Mouse (Mus musculus): ENCODE results near the gene Ckb. TPM values are rescaled to one million over a fixed set of nuclear protein-coding genes. Genes with fewer than 3 reads are reported as not detected.
"Not testable (repeated sequence)": the region's sequence is repeated elsewhere in the genome, so short reads cannot be mapped to it uniquely, and the experiment has no call there.

The Ckb gene
- polyA plus RNA-seq, 1 experiment from 2014 or later = 1,830 TPM

DNA sequence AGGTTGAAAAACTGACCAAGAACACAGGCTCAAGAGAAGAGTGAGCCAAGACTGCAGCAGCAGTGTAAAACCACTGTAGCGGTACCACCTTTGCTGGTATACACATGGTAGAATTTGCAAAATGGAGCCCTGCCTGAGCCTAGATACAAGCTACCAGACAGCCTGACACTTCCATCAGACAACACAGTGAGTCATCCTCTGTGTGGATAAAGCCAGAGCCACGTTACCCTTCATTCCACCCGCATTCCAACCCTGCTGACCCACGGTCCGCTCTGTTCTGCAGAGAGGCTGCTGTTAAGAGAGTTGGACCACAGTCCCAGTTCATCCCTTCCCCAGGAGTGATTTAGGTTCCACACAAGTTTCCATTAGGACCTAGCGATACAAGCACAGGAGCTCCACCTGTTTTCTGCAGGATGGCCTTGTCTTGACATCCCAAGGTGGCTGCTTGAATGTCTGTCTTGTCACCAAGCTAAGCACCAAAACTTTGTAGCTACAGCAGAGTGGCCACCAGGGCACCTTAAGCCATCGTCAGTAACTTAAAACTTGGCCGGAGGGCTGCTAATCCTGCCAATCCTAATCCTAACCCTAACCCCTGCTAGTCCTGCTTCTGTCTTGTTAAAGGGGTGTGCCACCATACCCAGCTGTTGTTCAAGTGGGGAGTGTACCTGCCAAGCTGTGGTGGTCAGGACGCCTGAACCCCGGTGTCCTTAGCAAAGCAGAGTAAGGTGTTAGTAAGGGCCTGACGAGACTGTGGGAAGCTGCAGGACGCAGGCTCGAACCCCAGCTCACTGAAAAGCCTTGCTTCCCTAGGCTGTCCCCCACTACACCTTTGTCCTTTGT lies 6.9 kb downstream of the Ckb start:
- Histone ChIP-seq H3K36me3 (peaks cover 8% of the 10 kb centered on the region; the same call in 1 of the 2 replicates), H3K4me3 (no peak overlapping the region), H3K9me3 (no peaks in the 10 kb centered on the region), H3K27ac (replicated peaks) (no peak overlapping the region), H3K4me1 (replicated peaks) (peaks cover 24% of the 10 kb centered on the region), H3K9ac (no peak overlapping the region), H3K27me3 (no peaks in the 10 kb centered on the region), H3K4me2 (no peak overlapping the region)
- ATAC-seq (ENCODE audit: low FRiP score, low read depth) = no peak
- 84% methylated on average over 13 of the region's 13 CpGs for WGBS

DNA sequence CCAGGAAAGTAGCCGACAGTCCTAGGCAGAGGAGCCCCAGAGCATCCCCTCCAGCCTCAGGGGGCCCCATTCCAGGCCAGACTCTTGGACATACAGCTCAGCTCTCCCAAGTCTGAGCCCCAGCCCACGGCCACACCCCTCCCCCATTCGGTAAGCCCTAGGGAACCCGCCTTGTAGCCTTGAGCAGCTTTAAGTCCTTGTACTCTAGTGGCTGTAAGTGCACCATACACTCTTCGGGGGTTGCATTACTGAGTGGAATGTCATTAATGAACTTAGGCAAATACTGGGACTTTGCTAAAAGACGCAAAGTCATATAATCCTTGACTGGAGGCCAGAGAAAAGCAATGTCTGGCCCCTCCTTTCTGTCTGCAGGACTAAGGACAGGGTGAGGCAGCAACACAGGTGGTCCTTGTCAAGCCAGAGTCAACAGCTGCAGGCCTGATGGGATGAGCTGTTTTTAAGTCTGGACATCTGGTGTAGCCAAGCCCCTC lies 7.9 kb downstream of the Ckb start:
- no peak overlapping the region for H3K4me2 ChIP-seq
- peaks cover 14% of the 10 kb centered on the region for H3K4me1 ChIP-seq (replicated peaks)
- no peak overlapping the region for H3K9ac ChIP-seq
- WGBS = 54% methylated on average over 6 of the region's 6 CpGs
- H3K4me3 ChIP-seq = no peak overlapping the region
- no peak overlapping the region for H3K27ac ChIP-seq (replicated peaks)
- no peaks in the 10 kb centered on the region for H3K27me3 ChIP-seq
- no peak for ATAC-seq (ENCODE audit: low FRiP score, low read depth)
- H3K9me3 ChIP-seq = no peaks in the 10 kb centered on the region
- peaks cover 4% of the 10 kb centered on the region for H3K36me3 ChIP-seq

DNA sequence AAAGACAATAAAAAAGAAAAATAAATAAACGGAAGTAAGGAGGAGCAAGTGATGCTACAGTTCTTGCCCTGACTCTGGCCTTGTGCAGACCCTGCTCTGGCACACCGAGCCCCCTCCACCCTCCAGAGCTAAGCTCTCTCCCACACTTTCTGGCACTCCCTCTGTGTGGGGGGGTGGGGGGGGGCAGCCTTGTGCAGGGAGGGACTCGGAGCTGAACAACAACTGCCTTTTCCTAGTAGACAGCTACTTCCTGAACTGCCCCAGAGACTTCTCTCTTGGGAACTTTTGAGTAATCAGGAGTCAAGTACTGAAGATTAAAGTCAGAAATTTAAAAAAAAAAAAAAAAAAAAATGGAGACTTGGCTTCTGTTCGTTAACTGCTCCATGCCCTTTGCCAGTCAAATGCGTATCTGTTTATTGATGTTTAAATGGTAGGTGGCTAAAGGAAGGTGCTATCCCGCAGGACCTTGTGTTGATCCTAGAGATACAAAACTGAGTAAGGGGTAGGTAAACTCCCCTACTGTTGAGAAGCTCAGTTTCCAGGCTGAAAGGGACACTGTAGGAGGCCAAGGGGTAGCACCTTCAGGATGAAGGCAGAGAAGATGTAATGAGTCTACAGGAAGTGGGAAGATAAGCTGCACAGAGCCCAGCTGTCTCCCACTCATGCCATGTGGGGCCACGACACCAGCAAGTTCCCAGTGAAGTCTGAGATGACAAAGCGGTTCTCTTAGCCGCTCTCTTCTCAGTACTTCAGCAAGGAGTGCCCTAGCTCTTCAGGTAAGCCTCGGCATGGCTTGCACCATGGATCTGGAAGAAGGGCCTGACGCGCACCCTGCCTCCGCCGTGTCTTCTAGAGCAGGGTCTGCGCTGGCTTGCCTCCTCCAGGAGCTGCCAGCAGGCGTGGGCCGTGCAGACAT lies 8.7 kb downstream of the Ckb start:
- no peak overlapping the region for H3K4me2 ChIP-seq
- no peaks in the 10 kb centered on the region for H3K9me3 ChIP-seq
- H3K9ac ChIP-seq = no peak overlapping the region
- 79% methylated on average over 17 of the region's 17 CpGs for WGBS
- no peak for ATAC-seq (ENCODE audit: low FRiP score, low read depth)
- H3K27me3 ChIP-seq = no peaks in the 10 kb centered on the region
- H3K27ac ChIP-seq (replicated peaks) = no peak overlapping the region
- no peak overlapping the region for H3K4me3 ChIP-seq
- H3K36me3 ChIP-seq = peaks cover 4% of the 10 kb centered on the region; the same call in 1 of the 2 replicates
- H3K4me1 ChIP-seq (replicated peaks) = peaks cover 7% of the 10 kb centered on the region

DNA sequence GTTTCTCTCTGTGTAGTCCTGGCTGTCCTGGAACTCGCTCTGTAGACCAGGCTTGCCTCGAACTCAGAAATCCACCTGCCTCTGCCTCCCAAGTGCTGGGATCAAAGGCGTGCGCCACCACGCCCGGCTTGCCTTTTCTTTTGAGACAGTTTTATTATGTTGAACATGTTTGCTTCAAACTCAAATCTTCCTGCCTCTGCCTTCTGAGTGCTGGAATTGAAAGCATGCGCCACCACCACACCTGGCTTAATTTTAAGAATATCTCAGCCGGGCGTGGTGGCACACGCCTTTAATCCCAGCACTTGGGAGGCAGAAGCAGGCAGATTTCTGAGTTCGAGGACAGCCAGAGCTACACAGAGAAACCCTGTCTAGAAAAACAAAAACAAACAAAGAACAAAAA lies 10.6 kb downstream of the Ckb start:
- ATAC-seq (ENCODE audit: low FRiP score, low read depth); H3K4me2 ChIP-seq; H3K4me3 ChIP-seq; H3K27me3 ChIP-seq; H3K27ac ChIP-seq (replicated peaks); H3K9me3 ChIP-seq; H3K4me1 ChIP-seq (replicated peaks); H3K9ac ChIP-seq: not testable (repeated sequence)
- H3K36me3 ChIP-seq = peaks cover 18% of the 10 kb centered on the region
- 97% methylated on average over 11 of the region's 11 CpGs for WGBS

DNA sequence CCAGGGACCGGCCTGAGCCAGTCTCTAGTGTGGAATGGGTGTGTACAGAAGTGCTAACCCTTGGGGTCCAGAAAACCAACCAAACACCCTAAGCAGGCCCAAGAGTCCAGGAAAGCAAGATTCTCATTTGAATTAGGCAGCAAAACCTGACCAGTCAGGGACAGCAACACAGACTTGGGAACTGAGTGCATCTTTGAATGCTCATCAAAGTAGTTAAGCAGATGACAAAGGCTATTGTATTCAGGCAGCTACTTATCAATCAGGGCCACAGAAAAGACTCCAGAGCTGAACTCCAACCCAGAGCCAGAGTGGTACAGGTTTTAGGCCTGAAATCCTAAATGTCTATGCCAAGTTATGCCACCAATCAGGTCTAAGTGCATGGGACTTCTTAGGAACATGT lies 11.5 kb downstream of the Ckb start:
- H3K9me3 ChIP-seq = no peaks in the 10 kb centered on the region
- H3K4me1 ChIP-seq (replicated peaks) = 0 out of 2 replicates have a peak, but pooled peaks cover 4% of the 10 kb centered on the region
- ATAC-seq (ENCODE audit: low FRiP score, low read depth) = no peak
- H3K4me3 ChIP-seq = no peak overlapping the region
- no peak overlapping the region for H3K9ac ChIP-seq
- no peak overlapping the region for H3K4me2 ChIP-seq
- H3K27me3 ChIP-seq = no peaks in the 10 kb centered on the region
- no peak overlapping the region for H3K27ac ChIP-seq (replicated peaks)
- 77% methylated on average over 1 of the region's 1 CpGs for WGBS
- peaks cover 25% of the 10 kb centered on the region for H3K36me3 ChIP-seq

DNA sequence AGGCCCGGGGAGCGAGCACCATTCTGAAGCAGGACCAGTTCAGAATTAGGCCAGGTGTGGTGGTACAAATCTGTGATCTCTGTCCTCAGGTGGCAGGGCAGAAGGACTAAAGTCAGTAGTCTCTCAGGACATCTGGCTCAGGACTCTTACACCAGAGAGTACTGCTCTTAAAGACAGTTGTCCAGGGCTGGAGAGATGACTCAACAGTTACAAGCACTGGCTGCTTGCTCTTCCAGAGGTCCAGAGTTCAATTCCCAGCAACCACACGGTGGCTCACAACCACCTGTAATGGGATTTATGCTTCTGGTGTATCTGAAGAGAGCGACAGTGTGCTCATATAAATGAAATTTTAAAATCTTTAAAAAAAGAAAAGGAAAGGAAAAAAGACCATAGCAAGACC lies 12.8 kb downstream of the Ckb start:
- Histone ChIP-seq H3K4me1 (replicated peaks) (0 out of 2 replicates have a peak, but pooled peaks cover 4% of the 10 kb centered on the region), H3K27ac (replicated peaks) (no peak overlapping the region), H3K4me3 (no peak overlapping the region), H3K4me2 (no peak overlapping the region), H3K36me3 (peaks cover 31% of the 10 kb centered on the region), H3K27me3 (no peaks in the 10 kb centered on the region), H3K9me3 (no peaks in the 10 kb centered on the region), H3K9ac (no peak overlapping the region)
- WGBS = 93% methylated on average over 4 of the region's 4 CpGs
- ATAC-seq (ENCODE audit: low FRiP score, low read depth) = no peak

DNA sequence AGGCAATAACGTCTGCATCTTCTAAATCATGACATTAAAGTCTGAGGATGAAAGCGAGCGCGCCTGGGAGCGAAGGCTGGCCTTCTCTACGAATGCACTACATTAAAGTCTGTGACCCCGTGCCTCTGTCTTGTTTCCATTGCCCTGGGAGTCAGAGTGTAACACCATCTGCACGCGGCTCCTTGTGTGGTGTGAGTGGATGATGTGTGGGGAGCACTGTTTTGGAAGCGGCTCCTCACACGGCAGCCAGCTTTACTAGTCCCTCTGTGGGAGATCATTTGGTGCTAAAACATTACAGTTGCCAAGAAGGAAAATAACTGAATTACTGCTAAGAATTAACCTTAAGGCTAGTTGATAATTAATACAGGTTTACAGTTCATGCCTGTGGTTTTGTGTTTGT lies 16.4 kb downstream of the Ckb start:
- no peak for ATAC-seq (ENCODE audit: low FRiP score, low read depth)
- WGBS = 86% methylated on average over 11 of the region's 11 CpGs
- no peaks in the 10 kb centered on the region for H3K27me3 ChIP-seq
- no peaks in the 10 kb centered on the region for H3K9me3 ChIP-seq
- no peak overlapping the region for H3K4me2 ChIP-seq
- H3K4me3 ChIP-seq = no peak overlapping the region
- no peak overlapping the region for H3K27ac ChIP-seq (replicated peaks)
- H3K9ac ChIP-seq = no peak overlapping the region
- peaks cover 38% of the 10 kb centered on the region for H3K36me3 ChIP-seq
- H3K4me1 ChIP-seq (replicated peaks) = 0 out of 2 replicates have a peak, but pooled peaks cover 6% of the 10 kb centered on the region

DNA sequence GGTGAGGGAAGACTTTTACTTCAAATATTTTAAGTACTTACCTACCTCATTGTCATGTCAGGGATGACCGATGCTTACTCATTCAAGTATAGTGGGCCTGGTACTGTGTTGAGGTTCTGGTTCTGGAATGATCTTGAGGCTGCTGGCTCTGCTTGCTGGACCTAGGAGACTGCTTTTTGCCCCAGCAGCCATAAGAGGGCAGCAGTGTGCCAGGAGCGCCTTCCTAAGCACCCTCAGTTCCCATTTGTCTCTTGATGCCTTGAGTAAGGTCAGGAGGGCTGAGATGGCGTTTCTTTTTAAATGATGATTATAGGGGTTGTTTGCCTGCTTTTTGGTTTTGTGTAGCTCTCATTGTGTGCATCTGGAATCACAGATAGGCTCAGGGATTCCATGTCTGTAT lies 18.7 kb downstream of the Ckb start:
- H3K27me3 ChIP-seq = no peaks in the 10 kb centered on the region
- H3K4me1 ChIP-seq (replicated peaks) = 0 out of 2 replicates have a peak, but pooled peaks cover 6% of the 10 kb centered on the region
- H3K9me3 ChIP-seq = no peaks in the 10 kb centered on the region
- H3K4me3 ChIP-seq = no peak overlapping the region
- H3K9ac ChIP-seq = no peak overlapping the region
- 30% methylated on average over 3 of the region's 3 CpGs for WGBS
- H3K4me2 ChIP-seq = no peak overlapping the region
- peaks cover 59% of the 10 kb centered on the region for H3K36me3 ChIP-seq
- ATAC-seq (ENCODE audit: low FRiP score, low read depth) = peak; percentile 61; the same call in 1 of the 2 replicates
- no peak overlapping the region for H3K27ac ChIP-seq (replicated peaks)

DNA sequence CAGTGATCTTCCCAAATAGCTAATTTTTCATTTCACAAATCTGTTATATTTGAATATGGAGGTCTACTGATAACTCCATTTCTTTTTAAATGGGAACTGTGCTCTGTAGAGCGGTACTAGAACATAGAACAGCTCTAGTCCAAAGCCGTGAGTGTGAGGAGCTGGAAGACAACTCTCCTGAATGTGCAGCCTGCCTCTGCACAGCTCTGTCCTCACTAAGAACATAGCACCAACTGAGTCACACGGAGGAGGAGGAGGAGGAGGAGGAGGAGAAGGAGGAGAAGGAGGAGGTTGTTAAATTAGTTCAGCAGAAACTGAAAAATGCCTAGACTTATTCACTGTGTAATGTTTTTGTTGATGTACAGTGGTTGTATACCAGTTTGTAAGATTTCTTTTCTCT lies 19.2 kb downstream of the Ckb start:
- no peak overlapping the region for H3K4me2 ChIP-seq
- no peak for ATAC-seq (ENCODE audit: low FRiP score, low read depth)
- no peak overlapping the region for H3K9ac ChIP-seq
- H3K9me3 ChIP-seq = no peaks in the 10 kb centered on the region
- no peak overlapping the region for H3K27ac ChIP-seq (replicated peaks)
- H3K4me3 ChIP-seq = no peak overlapping the region
- peaks cover 61% of the 10 kb centered on the region for H3K36me3 ChIP-seq
- WGBS = 90% methylated on average over 3 of the region's 3 CpGs
- H3K4me1 ChIP-seq (replicated peaks) = 0 out of 2 replicates have a peak, but pooled peaks cover 6% of the 10 kb centered on the region
- H3K27me3 ChIP-seq = no peaks in the 10 kb centered on the region

DNA sequence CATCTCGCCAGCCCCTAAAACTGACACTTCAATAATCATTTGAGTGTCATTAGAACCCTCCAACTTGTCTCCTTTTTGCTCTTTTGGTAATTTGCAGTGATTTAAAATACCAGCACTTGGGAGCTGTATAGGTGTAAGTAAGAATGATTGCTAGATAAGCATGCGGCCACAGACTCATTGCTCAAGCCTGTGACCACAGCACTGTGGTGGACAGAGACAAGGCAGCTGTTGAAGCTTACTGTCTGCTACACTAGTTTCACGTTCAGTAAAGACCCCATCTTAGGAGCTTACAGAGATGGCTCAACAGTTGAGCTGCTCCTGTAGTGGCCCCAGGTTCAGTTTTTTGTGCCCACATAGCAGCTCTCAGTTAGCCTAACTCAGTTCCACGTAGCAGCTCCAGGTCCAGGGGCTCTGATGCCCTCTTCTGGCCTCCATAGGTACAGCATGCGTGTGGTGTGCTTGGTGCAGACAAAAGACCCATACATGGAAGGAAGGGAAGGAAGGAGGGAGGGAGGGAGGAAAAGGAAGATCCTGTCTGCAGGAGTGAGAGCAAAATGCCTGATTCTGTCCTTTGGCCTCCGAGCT lies 24.0 kb downstream of the Ckb start:
- H3K36me3 ChIP-seq = peaks cover 72% of the 10 kb centered on the region
- H3K4me3 ChIP-seq = no peak overlapping the region
- H3K27me3 ChIP-seq = no peaks in the 10 kb centered on the region
- WGBS = 61% methylated on average over 6 of the region's 6 CpGs
- peak; percentile 77; the same call in 1 of the 2 replicates for ATAC-seq (ENCODE audit: low FRiP score, low read depth)
- no peak overlapping the region for H3K4me2 ChIP-seq
- H3K9ac ChIP-seq = no peak overlapping the region
- no peaks in the 10 kb centered on the region for H3K9me3 ChIP-seq
- 0 out of 2 replicates have a peak overlapping the region, but pooled peaks have one; percentile 42 for H3K27ac ChIP-seq (replicated peaks)
- H3K4me1 ChIP-seq (replicated peaks) = no peaks in the 10 kb centered on the region
